Mouse (Mus musculus): ENCODE data around the gene BC051142.
"Not testable (repeated sequence)": the region's sequence is repeated elsewhere in the genome, so short reads cannot be mapped to it uniquely, and the experiment has no call there.

DNA sequence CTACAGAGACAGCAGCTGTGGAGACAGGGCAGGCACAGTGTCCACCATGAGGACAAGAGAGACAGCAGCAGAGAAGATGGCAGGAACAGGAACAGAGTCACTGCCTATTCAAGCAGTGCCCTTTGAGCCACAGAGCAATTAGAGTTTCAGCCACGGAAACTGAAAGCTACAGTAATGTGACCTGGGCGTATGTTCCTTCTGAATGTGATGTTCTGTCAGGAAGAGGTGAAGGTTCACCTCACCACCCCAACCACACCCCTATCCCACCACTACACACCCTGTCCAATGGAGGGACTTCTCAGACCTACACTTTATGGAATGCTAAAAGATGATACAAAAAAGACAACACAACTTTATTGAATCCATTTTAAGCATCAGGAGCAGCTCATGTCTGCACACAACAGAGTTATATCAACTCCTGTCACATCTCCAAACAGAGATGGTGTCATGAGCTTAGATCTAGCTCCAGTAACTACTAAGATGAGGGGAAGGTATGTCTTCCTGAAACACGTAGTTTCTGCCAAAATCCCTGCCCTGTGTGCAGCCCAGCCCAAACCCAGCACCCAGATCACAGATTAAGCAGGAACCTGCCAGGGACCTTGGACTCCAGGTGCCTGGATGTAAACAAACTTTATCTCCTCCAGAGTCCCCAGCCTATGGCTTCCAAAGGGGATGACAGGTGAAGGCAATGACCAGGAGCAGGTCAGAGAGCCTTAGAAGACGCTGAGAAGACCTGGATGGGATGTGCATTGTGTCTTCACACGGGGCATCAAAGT is 78.8 kb downstream of the BC051142 start, which contains the start of gene Btnl4:
- not testable (repeated sequence) for TF ChIP-seq CTCF (IDR thresholded peaks at IDR 0.05; ENCODE audit: low read depth, low read length); POLR2A (IDR thresholded peaks at IDR 0.05; ENCODE audit: borderline replicate concordance, low read depth, low read length)

Data from bone marrow macrophage, adult 2 months (primary cell).